Mouse (Mus musculus): ENCODE measurements around the gene Ube2q2.
"Not testable (repeated sequence)": the region's sequence is repeated elsewhere in the genome, so short reads cannot be mapped to it uniquely, and the experiment has no call there.

The Ube2q2 gene

GRCm38 (mm10) chr9:55240852-55241251 lies 92.2 kb downstream of the Ube2q2 start:
- no peak for DNase-seq (ENCODE audit: low read depth, low spot score)

GRCm38 (mm10) chr9:55241863-55242685 lies 93.4 kb downstream of the Ube2q2 start:
- DNase-seq (ENCODE audit: low read depth, low spot score): no peak

- DNase-seq (ENCODE audit: low read depth, low spot score): no peak
These were observed 94.6 kb downstream of the Ube2q2 start for GRCm38 (mm10) chr9:55243280-55243679.

- no peak for DNase-seq (ENCODE audit: low read depth, low spot score)
These were observed 95.4 kb downstream of the Ube2q2 start for GRCm38 (mm10) chr9:55244079-55244478.

- not testable (repeated sequence) for DNase-seq (ENCODE audit: low read depth, low spot score)
These were observed 96.5 kb downstream of the Ube2q2 start for GRCm38 (mm10) chr9:55245057-55245750.

GRCm38 (mm10) chr9:55246440-55246839 lies 97.8 kb downstream of the Ube2q2 start:
- DNase-seq (ENCODE audit: low read depth, low spot score): no peak

GRCm38 (mm10) chr9:55246918-55247317 lies 98.3 kb downstream of the Ube2q2 start:
- DNase-seq (ENCODE audit: low read depth, low spot score): no peak

- no peak for DNase-seq (ENCODE audit: low read depth, low spot score)
These were observed 99.8 kb downstream of the Ube2q2 start for GRCm38 (mm10) chr9:55248465-55248864.

- no peak for DNase-seq (ENCODE audit: low read depth, low spot score)
These were observed 102.1 kb downstream of the Ube2q2 start for GRCm38 (mm10) chr9:55250595-55251247.

GRCm38 (mm10) chr9:55252097-55252496 lies 103.4 kb downstream of the Ube2q2 start:
- DNase-seq (ENCODE audit: low read depth, low spot score): not testable (repeated sequence)

- DNase-seq (ENCODE audit: low read depth, low spot score): no peak
These were observed 105.2 kb downstream of the Ube2q2 start for GRCm38 (mm10) chr9:55253849-55254248.

GRCm38 (mm10) chr9:55255056-55255455 lies 106.4 kb downstream of the Ube2q2 start:
- no peak for DNase-seq (ENCODE audit: low read depth, low spot score)

- DNase-seq (ENCODE audit: low read depth, low spot score): no peak
These were observed 107.0 kb downstream of the Ube2q2 start for GRCm38 (mm10) chr9:55255604-55256003.

- DNase-seq (ENCODE audit: low read depth, low spot score): no peak
These were observed 108.5 kb downstream of the Ube2q2 start for GRCm38 (mm10) chr9:55257105-55257504.
